Mouse (Mus musculus) heart, postnatal 14 days (tissue): ENCODE measurements around the gene Laptm5. TPM values are rescaled to one million over a fixed set of nuclear protein-coding genes. Genes with fewer than 3 reads are reported as not detected.

Experiments used
- DNase-seq, 2 experiments: peaks; one replicate each; pipeline ENCODE4 v3.0.0; 2021 to 2022
- intact Hi-C: fragments of 180-260 bp; cut with DNase I; formaldehyde crosslinking; loops from one replicate; pipeline ENCODE4 v1.15.1; 2025
- long read RNA-seq, 2 experiments: library from polyadenylated mRNA; stranded (forward); transcript quantifications; one replicate each; pipeline ENCODE4 v2.0.0; 2021
- total RNA-seq, 2 experiments: library from RNA; stranded (reverse); gene quantifications; 2 replicates each; pipeline ENCODE4 v1.2.3; 2021

Laptm5 gene
- 10 to 100 TPM; 17.8 to 35.3 TPM for total RNA-seq
- long read RNA-seq, experiment 1, transcript Laptm5-207 (8 exons, 2,600 nt) = major isoform, 15 of 22 reads
- long read RNA-seq, experiment 1, partial matches to known transcripts = 3 of 22 reads
- long read RNA-seq, experiment 1, other reads (novel, unspliced or antisense) = 4 of 22 reads
- long read RNA-seq, experiment 2, transcript Laptm5-207 (8 exons, 2,600 nt) = major isoform, 6 of 6 reads
- long read RNA-seq, experiment 2, partial matches to known transcripts = 0 of 6 reads
- long read RNA-seq, experiment 2, other reads (novel, unspliced or antisense) = 0 of 6 reads

GRCm38 (mm10) chr4:130913077-130913476, at the start of gene Laptm5:
TSS of gene Laptm5 (plus strand) at chr4:130913125.
- DNase-seq = peak in 1 of 2 experiments; percentile 26
- intact Hi-C loops = no loop called here

GRCm38 (mm10) chr4:130865460-130865859, 47.5 kb upstream of the Laptm5 start:
- intact Hi-C loops = no loop called here
- no peak for DNase-seq

GRCm38 (mm10) chr4:130865901-130866371, 47.0 kb upstream of the Laptm5 start:
- no peak for DNase-seq
- intact Hi-C loops = no loop called here

- intact Hi-C loops = no loop called here
- no peak for DNase-seq
These were observed 45.0 kb upstream of the Laptm5 start for GRCm38 (mm10) chr4:130867940-130868339.

GRCm38 (mm10) chr4:130868803-130869202, 44.1 kb upstream of the Laptm5 start:
- intact Hi-C loops = no loop called here
- DNase-seq = no peak

GRCm38 (mm10) chr4:130872414-130872813, 40.5 kb upstream of the Laptm5 start:
- DNase-seq = no peak
- intact Hi-C loops = no loop called here

GRCm38 (mm10) chr4:130873440-130873839, 39.5 kb upstream of the Laptm5 start:
- intact Hi-C loops = no loop called here
- DNase-seq = no peak

- intact Hi-C loops = no loop called here
- DNase-seq = peak; percentile 88 to 89
These were observed 38.3 kb upstream of the Laptm5 start for GRCm38 (mm10) chr4:130874601-130875000.

GRCm38 (mm10) chr4:130876016-130876726, 36.8 kb upstream of the Laptm5 start:
- intact Hi-C loops = no loop called here
- DNase-seq = no peak

- peak; percentile 92 to 94 for DNase-seq
- intact Hi-C loops = loop anchor here (1.0 kb wide), 1 partner anchor 88 kb away; no protein-coding TSS in a partner anchor
These were observed 34.5 kb upstream of the Laptm5 start for GRCm38 (mm10) chr4:130878273-130879047.

GRCm38 (mm10) chr4:130879048-130879384, 33.9 kb upstream of the Laptm5 start:
- intact Hi-C loops = no loop called here

GRCm38 (mm10) chr4:130881336-130881735, 31.6 kb upstream of the Laptm5 start:
- intact Hi-C loops = no loop called here
- no peak for DNase-seq

More at GRCm38 (mm10) chr4:130879048-130879384, 33.9 kb upstream of the Laptm5 start:
- DNase-seq = no peak

GRCm38 (mm10) chr4:130882762-130883161, 30.2 kb upstream of the Laptm5 start:
- intact Hi-C loops = no loop called here
- no peak for DNase-seq

- no peak for DNase-seq
- intact Hi-C loops = no loop called here
These were observed 28.9 kb upstream of the Laptm5 start for GRCm38 (mm10) chr4:130883820-130884533.

- intact Hi-C loops = no loop called here
These were observed 25.7 kb upstream of the Laptm5 start for GRCm38 (mm10) chr4:130887148-130887745.

GRCm38 (mm10) chr4:130889777-130890510, 23.0 kb upstream of the Laptm5 start:
- no peak for DNase-seq
- intact Hi-C loops = no loop called here

More at GRCm38 (mm10) chr4:130887148-130887745, 25.7 kb upstream of the Laptm5 start:
- no peak for DNase-seq

- intact Hi-C loops = no loop called here
- no peak for DNase-seq
These were observed 22.4 kb upstream of the Laptm5 start for GRCm38 (mm10) chr4:130890511-130890840.

- intact Hi-C loops = loop anchor here (1.0 kb wide), 1 partner anchor 102 kb away; no protein-coding TSS in a partner anchor
- peak; percentile 78 to 87 for DNase-seq
These were observed 20.8 kb upstream of the Laptm5 start for GRCm38 (mm10) chr4:130892001-130892587.

GRCm38 (mm10) chr4:130893688-130894087, 19.2 kb upstream of the Laptm5 start:
- intact Hi-C loops = no loop called here
- no peak for DNase-seq
